Mouse (Mus musculus) limb, embryonic 13.5 days (tissue): ENCODE measurements around the gene P4ha3. TPM values are rescaled to one million over a fixed set of nuclear protein-coding genes. Genes with fewer than 3 reads are reported as not detected.
"Not testable (repeated sequence)": the region's sequence is repeated elsewhere in the genome, so short reads cannot be mapped to it uniquely, and the experiment has no call there.

Source experiments
- ATAC-seq: fragments of 200-750 bp; cut with Nextera tagmentation; 2 replicates; pipeline ENCODE4 v1.8.0; 2017; ENCODE audit warnings: low read depth, moderate number of reproducible peaks, moderate TSS enrichment; ENCODE audit not compliant: low FRiP score
- H3K27ac ChIP-seq: fragments of 300-500 bp; sonication (generic); 2 replicates; pipeline ENCODE4 v1.5.1; 2015; ENCODE audit warnings: inconsistent platforms, mild to moderate bottlenecking, moderate library complexity
- H3K27me3 ChIP-seq: fragments of 300-500 bp; sonication (generic); 2 replicates; pipeline ENCODE4 v1.6.1; 2015; ENCODE audit warnings: mild to moderate bottlenecking, inconsistent platforms
- H3K36me3 ChIP-seq: fragments of 300-500 bp; sonication (generic); 2 replicates; pipeline ENCODE4 v1.6.1; 2015; ENCODE audit warnings: inconsistent platforms, mild to moderate bottlenecking, moderate library complexity
- H3K4me1 ChIP-seq: fragments of 300-500 bp; sonication (generic); 2 replicates; pipeline ENCODE4 v1.6.1; 2015; ENCODE audit warnings: inconsistent platforms
- H3K4me2 ChIP-seq: fragments of 300-500 bp; sonication (generic); replicated peaks from 2 replicates; pipeline ENCODE4 v1.6.1; 2015; ENCODE audit warnings: inconsistent platforms, mild to moderate bottlenecking, moderate library complexity
- H3K4me3 ChIP-seq: fragments of 300-500 bp; sonication (generic); 2 replicates; pipeline ENCODE4 v1.5.1; 2015; ENCODE audit warnings: moderate library complexity, mild to moderate bottlenecking, inconsistent platforms
- H3K9ac ChIP-seq: fragments of 300-500 bp; sonication (generic); 2 replicates; pipeline ENCODE4 v1.6.1; 2015; ENCODE audit warnings: mild to moderate bottlenecking, inconsistent platforms
- H3K9me3 ChIP-seq: fragments of 300-500 bp; sonication (generic); 2 replicates; pipeline ENCODE4 v1.6.1; 2016; ENCODE audit warnings: inconsistent platforms
- whole genome bisulfite sequencing: fragments of 180-500 bp; shearing (Covaris S2); methylation state at CpG from one replicate; pipeline ENCODE4 v1.1.7; 2015; 5-methylcytosine and 5-hydroxymethylcytosine counted together
- polyA plus RNA-seq: library from polyadenylated mRNA; unstranded; fragments of >200 nt; fragmentation: Nextera tagmentation; extraction: Ambion mirVana; gene quantifications from 2 replicates; pipeline ENCODE4 v1.2.1, GENCODE M21; 2015

P4ha3 gene
- polyA plus RNA-seq = 17.4 TPM in 2 replicates

DNA sequence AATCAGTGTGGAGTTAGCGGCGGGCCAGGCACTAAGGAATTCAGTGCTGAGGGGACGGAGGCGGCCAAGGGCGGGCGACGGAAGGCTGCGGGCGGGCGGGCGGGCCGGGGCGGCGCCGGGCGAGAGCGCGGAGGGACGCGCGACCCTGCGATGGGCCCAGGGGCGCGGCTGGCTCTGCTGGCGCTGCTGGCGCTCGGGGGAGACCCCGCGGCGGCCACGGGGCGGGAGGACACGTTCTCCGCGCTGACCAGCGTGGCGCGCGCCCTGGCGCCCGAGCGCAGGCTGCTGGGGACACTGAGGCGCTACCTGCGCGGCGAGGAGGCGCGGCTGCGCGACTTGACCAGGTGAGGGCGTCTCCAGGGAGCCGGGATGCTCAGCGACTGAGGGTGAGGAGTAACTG is at the start of gene P4ha3:
TSS of gene P4ha3 (plus strand) at position 138 of the 400 bp plus-strand sequence.
- Histone ChIP-seq H3K27ac (peak within 1 kb of the TSS; percentile 99), H3K27me3 (peaks cover 6% of the 10 kb centered on the region; the same call in 1 of the 2 replicates), H3K9ac (peak within 1 kb of the TSS; percentile 84), H3K9me3 (no peaks in the 10 kb centered on the region), H3K4me2 (peak within 1 kb of the TSS; percentile 87), H3K36me3 (no peaks in the 10 kb centered on the region; the same call in 1 of the 2 replicates), H3K4me1 (peaks cover 63% of the 10 kb centered on the region), H3K4me3 (peak within 1 kb of the TSS; percentile 62)
- under 1% methylated on average over 53 of the region's 53 CpGs for WGBS
- ATAC-seq = no peak

GRCm38 (mm10) chr7:100238271-100238670 is 47.0 kb upstream of the P4ha3 start:
- Histone ChIP-seq H3K36me3 (0 out of 2 replicates have a peak, but pooled peaks cover 3% of the 10 kb centered on the region), H3K4me2 (no peak overlapping the region), H3K27me3 (no peaks in the 10 kb centered on the region), H3K9ac (no peak overlapping the region), H3K4me1 (no peaks in the 10 kb centered on the region), H3K27ac (no peak overlapping the region), H3K9me3 (no peaks in the 10 kb centered on the region), H3K4me3 (no peak overlapping the region)
- 87% methylated on average over 1 of the region's 1 CpGs for WGBS
- ATAC-seq = no peak

DNA sequence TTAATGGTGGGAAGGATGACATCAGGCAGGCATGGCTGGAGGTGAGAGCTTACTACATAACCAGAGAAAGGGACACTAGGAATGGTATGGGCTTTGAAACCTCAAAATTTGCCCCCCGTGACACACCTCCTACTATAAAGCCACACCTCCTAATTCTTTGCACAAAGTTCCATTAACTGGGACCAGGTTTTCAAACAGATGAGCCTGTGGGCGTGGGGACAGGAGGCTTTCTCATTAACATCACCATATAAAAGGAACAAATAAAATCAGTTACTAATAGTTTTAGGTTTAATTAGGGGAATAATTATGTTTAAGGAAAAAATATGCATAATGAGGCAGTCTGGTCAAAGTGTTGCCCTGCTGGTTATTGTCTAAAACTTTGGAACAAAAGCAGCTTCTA is 44.7 kb upstream of the P4ha3 start:
- Histone ChIP-seq H3K4me1 (no peaks in the 10 kb centered on the region), H3K4me2 (no peak overlapping the region), H3K36me3 (no peaks in the 10 kb centered on the region), H3K4me3 (no peak overlapping the region), H3K27me3 (no peaks in the 10 kb centered on the region), H3K9me3 (no peaks in the 10 kb centered on the region), H3K27ac (no peak overlapping the region), H3K9ac (no peak overlapping the region)
- no peak for ATAC-seq
- 42% methylated on average over 2 of the region's 2 CpGs for WGBS

DNA sequence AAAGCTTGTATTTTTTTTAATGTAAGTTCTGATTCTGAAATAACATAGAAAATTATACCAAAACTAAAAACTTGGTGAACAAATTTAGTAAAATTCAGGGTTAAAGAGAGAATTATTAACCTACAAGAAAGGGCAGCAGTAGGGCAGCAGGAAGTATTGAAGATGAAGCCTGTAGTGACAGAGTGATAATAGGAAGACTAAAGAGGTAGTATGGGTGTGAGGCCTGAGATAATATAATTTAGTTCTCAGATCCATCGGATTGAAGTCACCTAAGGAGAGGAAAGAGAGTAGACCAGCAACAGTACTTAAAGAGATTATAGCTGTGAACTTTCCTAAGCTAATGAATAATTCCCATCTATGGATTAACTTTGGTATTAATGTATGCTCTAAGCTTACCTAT is 42.3 kb upstream of the P4ha3 start:
- no peak overlapping the region for H3K9ac ChIP-seq
- H3K4me3 ChIP-seq = no peak overlapping the region
- no peaks in the 10 kb centered on the region for H3K4me1 ChIP-seq
- ATAC-seq = no peak
- H3K27ac ChIP-seq = no peak overlapping the region
- H3K36me3 ChIP-seq = no peaks in the 10 kb centered on the region
- no peaks in the 10 kb centered on the region for H3K9me3 ChIP-seq
- WGBS = 85% methylated on average over 1 of the region's 1 CpGs
- H3K27me3 ChIP-seq = no peaks in the 10 kb centered on the region
- no peak overlapping the region for H3K4me2 ChIP-seq

GRCm38 (mm10) chr7:100244225-100244624 is 41.1 kb upstream of the P4ha3 start:
- Histone ChIP-seq H3K4me2 (no peak overlapping the region), H3K27me3 (no peaks in the 10 kb centered on the region), H3K36me3 (no peaks in the 10 kb centered on the region), H3K4me3 (no peak overlapping the region), H3K9ac (no peak overlapping the region), H3K27ac (no peak overlapping the region), H3K9me3 (no peaks in the 10 kb centered on the region), H3K4me1 (no peaks in the 10 kb centered on the region)
- no peak for ATAC-seq
- 82% methylated on average over 4 of the region's 4 CpGs for WGBS

GRCm38 (mm10) chr7:100245176-100245575 is 40.1 kb upstream of the P4ha3 start:
- 94% methylated on average over 3 of the region's 3 CpGs for WGBS
- Histone ChIP-seq H3K9ac (no peak overlapping the region), H3K4me3 (no peak overlapping the region), H3K36me3 (no peaks in the 10 kb centered on the region), H3K4me1 (no peaks in the 10 kb centered on the region), H3K27me3 (no peaks in the 10 kb centered on the region), H3K4me2 (no peak overlapping the region), H3K9me3 (no peaks in the 10 kb centered on the region), H3K27ac (no peak overlapping the region)
- no peak for ATAC-seq

DNA sequence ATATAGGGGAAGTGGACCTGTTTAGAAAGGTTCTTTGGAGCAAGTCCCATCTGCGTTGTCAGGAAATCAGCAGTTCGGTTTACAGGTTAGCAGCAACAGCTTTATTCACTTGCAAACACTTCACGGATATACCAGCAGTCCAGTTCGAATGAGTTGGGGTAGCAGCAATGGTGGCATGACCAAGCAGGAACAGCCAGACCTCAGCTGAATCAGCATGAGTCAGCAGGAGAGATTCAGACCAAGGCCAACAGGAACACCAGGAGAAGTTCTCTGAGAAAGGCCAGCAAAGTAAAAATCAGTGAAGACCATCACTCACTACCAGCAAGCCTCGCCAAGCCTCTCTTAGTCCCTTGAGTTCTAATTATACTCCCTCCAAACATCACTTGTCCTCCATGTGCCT is 34.7 kb upstream of the P4ha3 start:
- Histone ChIP-seq H3K27me3 (no peaks in the 10 kb centered on the region), H3K9ac (no peak overlapping the region), H3K4me2 (no peak overlapping the region), H3K27ac (no peak overlapping the region), H3K4me1 (no peaks in the 10 kb centered on the region), H3K4me3 (no peak overlapping the region), H3K36me3 (peaks cover 31% of the 10 kb centered on the region), H3K9me3 (no peaks in the 10 kb centered on the region)
- no peak for ATAC-seq
- 92% methylated on average over 5 of the region's 5 CpGs for WGBS

GRCm38 (mm10) chr7:100262350-100262749 is 23.0 kb upstream of the P4ha3 start:
- no peaks in the 10 kb centered on the region for H3K9me3 ChIP-seq
- no peaks in the 10 kb centered on the region for H3K4me1 ChIP-seq
- no peak for ATAC-seq
- H3K4me3 ChIP-seq = no peak overlapping the region
- WGBS = 85% methylated on average over 3 of the region's 3 CpGs
- H3K36me3 ChIP-seq = peaks cover 29% of the 10 kb centered on the region
- H3K27ac ChIP-seq = no peak overlapping the region
- no peaks in the 10 kb centered on the region for H3K27me3 ChIP-seq
- H3K4me2 ChIP-seq = no peak overlapping the region
- no peak overlapping the region for H3K9ac ChIP-seq

GRCm38 (mm10) chr7:100264934-100265333 is 20.4 kb upstream of the P4ha3 start:
- peaks cover 34% of the 10 kb centered on the region for H3K36me3 ChIP-seq
- not testable (repeated sequence) for H3K4me2 ChIP-seq, H3K27me3 ChIP-seq, H3K4me1 ChIP-seq, H3K9ac ChIP-seq, H3K27ac ChIP-seq, H3K4me3 ChIP-seq, ATAC-seq, H3K9me3 ChIP-seq
- WGBS = 47% methylated on average over 17 of the region's 17 CpGs

DNA sequence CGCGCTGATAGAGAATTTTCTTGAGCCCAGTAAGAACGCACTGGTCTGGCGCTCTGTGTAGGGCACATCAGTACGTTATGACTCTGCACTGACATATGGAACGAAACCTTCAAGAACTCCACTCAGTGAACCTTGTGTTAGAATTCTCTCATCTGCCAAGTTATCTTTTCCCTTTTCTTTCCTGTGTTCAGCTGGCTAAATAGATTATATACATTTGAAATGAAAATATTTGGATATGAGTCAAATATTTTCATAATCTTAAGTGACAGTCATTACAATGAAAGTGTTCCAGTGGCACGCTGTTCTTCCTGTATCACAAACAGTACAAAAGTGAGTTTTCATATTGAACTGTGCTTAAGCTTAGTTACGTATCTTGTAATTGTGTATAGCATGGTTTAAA is 13.0 kb upstream of the P4ha3 start:
- no peaks in the 10 kb centered on the region for H3K9me3 ChIP-seq
- H3K36me3 ChIP-seq = peaks cover 14% of the 10 kb centered on the region

DNA sequence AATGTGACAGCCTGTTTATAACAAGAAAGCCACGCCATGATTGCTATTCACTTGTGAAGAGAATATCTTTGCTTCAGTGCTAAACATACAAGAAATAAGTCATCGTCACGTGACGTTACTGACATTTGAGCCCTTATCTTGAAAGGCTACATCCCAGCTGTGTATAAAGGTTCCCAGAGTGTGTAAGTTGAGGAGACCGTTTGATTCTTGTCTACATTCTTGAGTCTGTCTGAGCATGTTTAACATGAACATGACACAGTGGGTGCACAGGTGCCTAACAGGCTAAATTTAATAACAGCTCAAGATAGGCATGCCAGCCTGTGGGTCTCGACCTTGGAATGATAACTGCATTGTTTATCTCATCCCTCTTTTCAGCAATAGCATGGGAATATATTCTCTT is 10.8 kb upstream of the P4ha3 start:
- no peaks in the 10 kb centered on the region for H3K27me3 ChIP-seq
- ATAC-seq = no peak
- 75% methylated on average over 6 of the region's 6 CpGs for WGBS

More for the DNA sequence above, 13.0 kb upstream of the P4ha3 start:
- Histone ChIP-seq H3K27me3 (no peaks in the 10 kb centered on the region), H3K4me3 (no peak overlapping the region), H3K4me1 (no peaks in the 10 kb centered on the region), H3K27ac (no peak overlapping the region), H3K9ac (no peak overlapping the region), H3K4me2 (no peak overlapping the region)
- whole genome bisulfite sequencing = 95% methylated on average over 8 of the region's 8 CpGs
- no peak for ATAC-seq

DNA sequence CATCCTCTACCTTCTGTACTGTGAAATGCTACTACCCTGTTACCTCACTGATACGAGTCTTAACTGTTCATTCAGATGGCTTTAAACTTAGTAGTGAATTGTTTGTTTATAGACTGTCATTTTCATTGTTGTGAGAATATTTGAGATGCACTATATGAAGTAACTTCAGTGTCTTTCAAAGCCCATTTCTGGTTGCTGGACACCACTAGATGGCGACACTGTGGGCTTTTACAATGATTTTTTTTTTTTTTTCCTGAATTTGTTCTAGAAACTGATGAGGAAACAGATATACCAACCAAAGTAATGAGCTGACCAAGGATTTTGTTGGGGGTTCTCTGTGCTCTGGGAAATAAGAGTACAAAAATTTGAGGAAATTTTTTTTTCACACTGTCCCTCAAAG is 8.9 kb upstream of the P4ha3 start:
- Histone ChIP-seq H3K9me3 (no peaks in the 10 kb centered on the region), H3K9ac (no peak overlapping the region), H3K4me1 (no peaks in the 10 kb centered on the region), H3K27me3 (no peaks in the 10 kb centered on the region), H3K36me3 (peaks cover 6% of the 10 kb centered on the region; the same call in 1 of the 2 replicates), H3K4me3 (no peak overlapping the region), H3K4me2 (no peak overlapping the region), H3K27ac (no peak overlapping the region)
- WGBS = 48% methylated on average over 2 of the region's 2 CpGs
- no peak for ATAC-seq

More for the DNA sequence above, 10.8 kb upstream of the P4ha3 start:
- Histone ChIP-seq H3K9ac (no peak overlapping the region), H3K9me3 (no peaks in the 10 kb centered on the region), H3K4me2 (no peak overlapping the region), H3K36me3 (peaks cover 11% of the 10 kb centered on the region), H3K4me3 (no peak overlapping the region), H3K4me1 (no peaks in the 10 kb centered on the region), H3K27ac (no peak overlapping the region)

DNA sequence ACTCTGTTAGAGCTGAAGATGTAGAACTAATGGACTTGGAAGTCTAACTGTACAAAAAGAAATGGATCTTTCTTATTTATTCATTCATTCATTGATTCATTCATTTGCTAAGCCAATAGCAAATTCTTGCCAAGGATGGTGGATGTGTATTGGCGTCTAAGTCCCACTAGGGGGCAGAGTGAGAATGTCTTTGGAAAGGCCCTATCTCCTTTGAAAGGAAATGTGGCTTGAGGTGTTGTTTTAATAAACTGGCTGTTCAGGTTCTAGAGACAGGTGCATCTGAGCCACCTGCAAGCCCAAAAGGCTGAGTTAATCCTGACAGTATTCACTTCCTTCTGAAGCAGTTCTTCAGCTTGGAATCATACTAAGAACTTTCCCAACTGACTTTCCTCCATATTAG is 5.5 kb upstream of the P4ha3 start:
- H3K27me3 ChIP-seq = peaks cover 6% of the 10 kb centered on the region; the same call in 1 of the 2 replicates
- ATAC-seq = no peak
- no peaks in the 10 kb centered on the region for H3K36me3 ChIP-seq
- 0% methylated on average over 1 of the region's 1 CpGs for WGBS
- no peak overlapping the region for H3K9ac ChIP-seq
- no peaks in the 10 kb centered on the region for H3K9me3 ChIP-seq
- H3K4me2 ChIP-seq = no peak overlapping the region
- H3K4me1 ChIP-seq = peaks cover 15% of the 10 kb centered on the region; the same call in 1 of the 2 replicates
- H3K27ac ChIP-seq = no peak overlapping the region
- no peak overlapping the region for H3K4me3 ChIP-seq
